Mouse (Mus musculus): ENCODE results near the gene Eps15.

DNA sequence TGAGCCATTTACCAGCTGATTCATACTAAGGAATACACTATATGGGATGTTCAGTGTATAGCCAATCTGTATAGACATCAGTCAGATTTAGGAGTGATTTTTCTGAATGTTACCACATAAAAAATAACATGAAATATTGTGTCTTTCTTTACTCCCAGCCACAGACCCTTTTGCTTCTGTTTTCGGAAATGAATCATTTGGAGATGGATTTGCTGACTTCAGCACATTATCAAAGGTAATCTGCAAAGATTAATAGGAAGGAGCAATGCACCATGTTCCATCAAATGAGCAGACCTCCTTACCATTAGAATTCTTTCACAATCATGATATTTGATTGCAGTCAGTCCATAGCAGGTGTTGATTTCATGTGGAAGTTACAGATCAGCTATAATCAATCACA is 98.0 kb downstream of the Eps15 start:
- no peak for TF ChIP-seq POLR2A (IDR thresholded peaks at IDR 0.05; ENCODE audit: extremely low read depth, insufficient read depth, low read length)
- TF ChIP-seq CTCF (IDR thresholded peaks at IDR 0.05; ENCODE audit: low read depth, low read length) = no peak
